Mouse (Mus musculus) yolk sac, embryonic 10.5 days (tissue): Measurements from ENCODE around the gene Galnt10.

Source experiments
- DNase-seq: peaks from one replicate; pipeline ENCODE4 v3.0.0-alpha.2; 2017; ENCODE audit warnings: low spot score

Galnt10 gene

DNA sequence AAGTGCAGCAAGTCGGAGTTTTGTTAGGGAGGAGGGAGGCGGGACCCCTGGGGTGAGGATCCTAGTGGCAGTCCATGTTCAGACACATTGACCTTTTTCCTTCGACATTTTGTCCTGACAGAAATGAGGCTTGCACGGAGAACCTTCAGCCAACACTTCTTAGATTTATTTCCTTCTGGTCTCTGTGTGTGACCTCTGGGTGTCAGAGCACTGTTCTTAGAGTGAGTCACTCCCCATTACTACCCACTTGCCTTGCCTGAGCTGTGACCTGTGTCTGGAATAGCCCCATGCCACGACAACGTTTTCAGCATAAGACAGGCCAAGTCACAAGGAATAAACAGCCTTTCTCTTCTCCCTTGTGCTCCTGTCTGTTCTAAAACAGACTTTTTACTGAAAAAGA, 44.6 kb downstream of the Galnt10 start:
- no peak for DNase-seq

DNA sequence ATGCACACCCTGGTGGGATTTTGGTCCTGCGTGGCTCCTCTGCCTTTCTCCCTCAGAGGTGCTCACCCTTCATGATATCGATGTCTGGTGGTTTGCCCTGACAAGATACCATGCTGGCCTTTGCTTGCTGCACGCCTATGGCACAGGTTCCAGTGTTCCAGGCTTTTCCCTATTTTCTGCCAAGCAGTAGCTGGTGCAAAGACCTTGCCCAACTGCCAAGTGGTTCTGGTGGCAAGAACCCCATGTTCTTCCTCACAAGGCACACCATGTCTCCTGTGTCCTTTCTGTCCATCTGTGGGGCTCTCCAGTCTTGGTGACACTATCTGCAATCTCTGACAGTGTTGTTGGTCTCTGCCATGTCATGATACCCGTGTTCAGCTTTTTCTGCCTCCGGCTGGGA, 45.6 kb downstream of the Galnt10 start:
- DNase-seq, result no peak

DNA sequence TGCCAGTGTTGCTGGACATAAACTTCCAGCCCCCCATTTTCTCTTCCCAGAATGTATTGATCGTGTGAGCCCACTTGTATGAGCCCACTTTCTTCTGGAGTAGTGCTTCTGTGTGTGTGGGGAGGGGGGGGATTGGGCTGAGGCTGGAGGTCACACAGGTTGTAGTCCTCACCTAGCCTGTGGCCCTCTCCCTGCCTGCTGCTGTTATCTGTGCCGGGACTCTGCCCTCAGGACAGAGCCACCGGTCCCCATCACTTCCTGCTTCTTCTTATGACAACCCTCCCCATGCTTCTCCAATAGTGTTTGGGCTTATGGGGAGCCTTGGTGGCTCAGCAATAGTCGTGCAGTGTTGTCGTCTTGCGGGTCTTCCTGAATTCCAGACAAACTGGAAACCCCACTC, 46.7 kb downstream of the Galnt10 start:
- DNase-seq, result no peak

DNA sequence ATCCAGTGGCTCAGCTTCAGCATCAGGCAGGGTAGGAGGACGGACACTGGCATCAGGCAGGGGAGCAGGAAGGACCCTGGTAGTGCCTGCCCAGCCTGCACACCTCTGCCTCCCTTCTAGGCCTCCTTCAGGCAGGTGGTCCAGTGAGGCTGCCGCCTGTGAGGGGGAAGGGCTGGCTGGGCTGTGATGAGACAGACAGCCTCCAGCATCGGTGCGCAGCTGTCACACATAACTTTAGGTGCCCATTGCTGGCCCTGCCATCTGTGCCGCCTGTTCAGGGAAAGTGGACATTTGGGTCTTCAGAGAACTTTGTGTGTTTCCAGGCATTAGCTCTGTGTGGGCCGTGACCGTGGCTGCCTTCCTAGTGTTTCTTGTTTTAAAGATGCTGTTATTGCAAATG, 47.5 kb downstream of the Galnt10 start:
- DNase-seq, result no peak

DNA sequence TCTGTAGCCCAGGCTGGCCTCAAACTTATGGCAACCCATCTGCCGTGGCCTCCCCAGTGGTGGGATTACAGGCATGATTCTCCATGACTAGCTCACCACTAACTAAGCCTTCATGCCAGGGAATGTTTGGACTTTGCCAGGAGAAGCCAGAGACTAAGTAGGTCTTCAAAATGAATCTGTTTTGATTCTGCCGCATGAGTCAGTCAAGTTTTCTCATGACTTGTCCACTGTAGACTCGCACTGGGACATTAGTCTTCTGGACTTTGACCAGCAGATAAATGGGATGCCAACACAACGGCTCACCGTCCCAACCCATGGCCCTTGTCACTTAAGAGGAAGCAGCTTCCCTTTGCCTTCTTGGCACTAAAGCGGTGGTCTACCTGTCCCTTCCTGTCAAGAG, 49.2 kb downstream of the Galnt10 start:
- no peak for DNase-seq

DNA sequence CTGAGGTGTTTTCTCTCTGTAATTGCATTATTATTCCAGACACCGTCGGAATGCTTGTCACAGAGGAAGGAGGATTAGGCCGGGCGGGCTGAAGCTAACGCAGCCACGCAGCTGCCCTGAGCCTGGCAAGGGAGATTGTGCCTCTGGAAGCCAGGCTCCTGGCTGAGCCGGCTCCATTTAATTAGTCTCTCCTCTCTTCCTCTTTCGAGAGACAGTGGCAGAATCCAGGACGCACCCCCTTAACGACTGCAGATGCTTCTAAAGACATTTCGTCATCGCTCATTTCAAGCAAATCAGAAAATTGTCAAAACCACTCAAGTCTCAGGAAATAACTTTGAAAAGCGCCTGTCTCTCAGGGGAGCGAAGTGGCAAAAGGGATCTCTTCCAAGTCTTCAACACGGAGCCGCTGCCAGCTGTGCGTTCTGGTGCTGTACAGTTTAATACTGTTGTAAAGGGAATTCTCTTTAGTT, 51.0 kb downstream of the Galnt10 start:
- DNase-seq, result no peak

DNA sequence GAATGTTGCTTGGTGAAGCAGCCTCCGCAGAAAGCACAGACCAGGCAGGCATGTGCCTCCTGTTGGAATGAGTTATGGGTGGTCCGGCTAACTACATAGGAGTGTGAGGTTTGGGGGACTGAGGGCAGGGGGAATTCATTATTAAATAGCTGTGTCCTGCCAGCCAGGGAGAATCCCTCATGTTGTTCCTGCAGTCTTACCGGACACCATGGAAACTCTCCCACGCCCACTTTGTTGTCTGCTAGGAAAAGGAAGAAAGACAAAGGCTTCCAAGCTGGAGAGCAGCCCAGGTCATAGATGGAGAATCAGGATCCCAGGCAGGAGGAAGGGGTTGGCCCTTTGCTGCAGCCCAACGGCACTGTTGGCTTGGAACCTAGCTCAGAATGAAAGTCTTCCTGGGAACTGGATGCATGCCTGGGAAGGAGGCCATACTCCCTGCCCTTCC, 51.6 kb downstream of the Galnt10 start:
- DNase-seq, result no peak

DNA sequence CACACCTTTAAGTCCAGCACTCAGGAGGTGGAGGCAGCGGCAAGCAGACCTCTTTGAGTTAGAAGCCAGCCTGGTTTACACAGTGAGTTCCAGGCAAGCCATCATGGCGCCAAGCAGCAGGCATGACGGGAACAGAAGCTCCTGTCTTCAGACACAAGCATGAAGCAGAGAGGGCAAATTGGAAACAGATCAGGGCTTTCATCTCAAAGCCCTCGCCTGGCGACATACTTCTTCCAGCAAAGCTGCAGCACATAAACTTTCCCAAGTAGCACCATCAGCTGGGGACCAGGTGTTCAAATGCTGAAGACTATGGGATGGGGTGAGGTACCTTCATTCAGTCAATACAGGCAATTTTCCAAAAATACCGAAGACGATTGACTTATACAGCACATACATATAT, 54.9 kb downstream of the Galnt10 start:
- no peak for DNase-seq

DNA sequence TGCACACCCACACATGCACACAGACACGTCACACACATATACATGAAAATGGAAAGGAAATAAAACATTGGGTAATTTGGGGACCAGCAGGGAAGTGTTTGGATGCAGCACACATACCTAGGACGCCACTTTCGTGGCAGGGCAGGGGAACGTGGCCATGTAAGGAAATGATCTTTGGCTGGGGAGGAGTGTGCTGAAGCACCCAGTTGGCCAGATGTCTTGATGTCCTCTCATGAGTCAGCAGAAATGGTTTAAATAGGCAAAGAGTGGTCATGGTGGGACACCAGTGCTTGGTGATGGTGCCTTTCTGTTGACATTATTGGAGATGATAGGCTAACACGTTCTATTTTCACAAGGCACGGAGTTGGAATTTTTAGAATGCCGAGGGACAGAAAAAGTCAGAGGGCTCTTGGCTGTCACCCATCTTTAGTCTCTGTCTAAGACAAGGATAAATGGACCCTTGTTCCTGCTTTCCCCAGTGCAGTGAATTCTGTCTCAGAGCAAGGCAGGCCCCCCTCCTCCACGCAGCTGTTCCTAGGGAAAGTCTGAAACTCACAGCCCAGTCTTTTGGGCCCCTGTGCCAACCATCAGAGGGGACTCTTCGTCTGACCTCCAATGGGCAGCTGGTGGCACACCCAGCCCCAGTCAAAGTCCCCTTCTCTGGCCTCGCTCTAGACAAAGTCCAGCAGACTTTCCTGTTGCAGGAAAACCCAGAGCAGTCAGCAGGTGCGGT, 56.1 kb downstream of the Galnt10 start:
- no peak for DNase-seq

DNA sequence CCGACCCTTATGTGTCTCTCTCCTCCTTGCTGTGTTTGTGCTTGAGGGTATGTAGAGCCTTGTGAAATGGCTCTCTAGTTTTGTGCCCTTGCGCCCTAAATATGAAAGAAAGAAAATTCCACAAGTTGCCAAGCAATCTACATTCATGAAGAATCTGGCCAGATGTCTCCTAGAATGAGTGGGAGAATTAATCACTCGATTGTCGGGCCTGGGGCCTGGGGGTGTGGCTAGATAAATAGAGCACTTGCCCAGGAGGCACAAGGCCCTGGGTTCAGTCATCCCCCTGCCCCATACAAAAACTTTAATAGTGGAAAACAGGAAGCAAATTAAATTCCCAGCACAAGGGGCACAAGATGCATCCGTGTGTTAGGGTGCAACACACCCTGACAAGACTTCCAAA, 56.7 kb downstream of the Galnt10 start:
- no peak for DNase-seq

DNA sequence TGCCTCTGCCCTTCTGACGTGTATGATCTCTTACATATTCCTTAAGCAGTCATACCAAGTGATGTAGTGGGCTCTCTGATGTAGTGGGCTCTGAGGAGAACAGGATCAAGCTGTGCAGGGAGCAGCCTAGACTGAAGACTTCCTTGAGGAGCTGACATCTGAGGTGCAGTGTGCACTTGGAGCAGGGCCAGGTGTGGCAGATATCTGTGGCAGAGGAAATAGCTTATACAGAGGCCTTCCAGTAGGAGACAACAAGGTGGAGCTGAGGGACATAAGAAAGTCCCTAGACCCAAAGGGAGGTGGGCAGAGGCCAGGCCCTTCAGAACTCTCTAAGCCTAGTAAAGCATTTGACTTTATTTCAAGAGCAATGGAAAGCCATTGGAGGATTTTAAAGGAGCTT, 61.4 kb downstream of the Galnt10 start:
- no peak for DNase-seq

DNA sequence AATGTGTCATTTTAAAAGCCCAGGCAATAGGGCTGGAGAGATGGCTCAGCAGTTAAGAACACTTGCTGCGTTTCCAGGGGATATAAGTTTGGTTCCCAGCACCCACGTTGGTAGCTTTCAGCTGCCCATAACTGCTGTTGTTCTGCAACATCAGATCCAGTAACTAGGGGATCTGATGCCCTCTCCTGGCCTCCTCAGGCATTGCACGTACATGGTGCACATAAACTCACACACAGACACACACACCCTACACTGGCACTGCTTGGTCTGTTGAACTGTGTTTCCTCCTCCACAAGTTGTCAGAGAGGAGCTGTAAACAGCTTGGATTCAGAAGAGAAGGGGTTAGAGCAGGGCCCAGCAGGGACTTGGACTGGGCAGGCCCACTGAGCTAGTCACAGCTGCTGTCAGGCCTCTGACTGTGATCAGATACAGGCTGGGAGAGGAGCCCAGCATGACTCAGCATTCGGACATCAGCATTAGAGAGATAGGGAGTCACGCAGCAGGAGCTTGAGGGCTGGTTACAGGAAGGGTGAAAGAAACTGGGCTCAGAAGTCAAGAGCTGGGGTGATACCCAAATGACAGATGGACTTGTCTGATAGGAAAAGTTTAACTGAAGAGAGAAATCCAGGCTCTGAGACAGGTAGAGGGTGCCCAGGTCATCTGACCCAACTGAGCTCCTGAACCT, 62.0 kb downstream of the Galnt10 start:
- no peak for DNase-seq

DNA sequence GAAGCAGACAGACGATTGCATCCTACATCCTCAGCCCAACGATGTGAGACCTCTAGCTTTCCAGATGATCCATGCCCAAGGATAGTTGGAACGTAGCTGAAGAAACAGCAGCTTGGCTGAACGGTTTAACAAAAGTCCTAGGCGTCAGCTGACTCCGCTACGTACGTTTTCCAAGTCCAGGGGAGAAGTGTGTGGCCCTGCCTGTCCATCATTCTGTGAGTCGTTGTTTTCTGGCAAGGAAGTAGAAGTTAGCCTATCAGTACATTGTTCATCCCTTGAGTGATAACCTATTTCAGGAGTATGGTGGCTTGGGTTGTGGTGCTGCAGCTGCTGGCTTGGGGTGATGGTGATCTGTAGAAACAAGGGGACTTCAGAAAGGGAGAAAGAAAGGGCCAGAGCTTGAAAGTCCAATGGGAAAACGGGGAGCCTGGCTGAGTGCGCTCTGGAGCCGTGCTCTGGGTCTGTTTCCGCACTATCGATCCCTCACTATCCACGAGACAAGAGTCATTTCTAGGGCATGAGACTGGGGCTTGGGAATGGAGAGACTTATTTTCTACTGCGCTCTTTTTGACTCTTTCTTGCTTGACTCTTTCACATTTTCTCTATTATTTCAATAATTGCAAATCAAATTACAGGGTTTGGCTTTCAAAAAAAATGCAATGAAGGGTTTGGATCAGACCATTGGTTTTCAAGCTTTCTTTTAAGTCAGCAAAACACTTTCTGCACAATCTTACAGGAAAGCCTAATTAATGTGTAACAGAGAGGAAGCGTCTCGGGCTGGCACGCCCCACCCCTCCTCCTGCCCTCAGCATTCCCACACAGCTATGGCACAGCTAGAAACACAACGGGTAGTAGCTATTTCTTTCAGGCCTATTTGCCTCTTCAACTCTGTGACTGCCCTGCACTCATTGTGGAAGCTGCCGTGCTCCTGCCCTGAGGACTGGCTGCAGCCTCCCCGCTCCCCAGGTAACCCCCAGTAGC, 63.2 kb downstream of the Galnt10 start:
- DNase-seq, result no peak

DNA sequence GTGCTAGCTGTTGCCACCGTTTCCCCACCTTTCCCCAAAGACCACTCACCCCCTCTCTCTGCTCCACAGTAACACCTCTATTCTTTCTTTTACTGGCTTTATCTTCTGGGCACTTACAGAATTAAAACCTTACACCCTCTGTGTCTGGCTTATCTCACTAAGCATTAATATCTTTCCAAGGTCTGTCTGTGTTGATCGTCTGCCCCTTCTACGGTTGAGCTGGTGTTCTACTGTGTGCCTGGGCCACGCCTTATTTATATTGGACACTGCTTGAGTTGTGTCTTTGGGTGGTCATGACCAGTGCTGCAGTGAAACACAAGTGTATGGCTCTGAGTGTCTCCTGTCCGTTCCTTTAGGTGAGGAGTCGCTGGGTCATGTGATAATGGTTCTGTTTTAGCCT, 68.7 kb downstream of the Galnt10 start:
- no peak for DNase-seq

DNA sequence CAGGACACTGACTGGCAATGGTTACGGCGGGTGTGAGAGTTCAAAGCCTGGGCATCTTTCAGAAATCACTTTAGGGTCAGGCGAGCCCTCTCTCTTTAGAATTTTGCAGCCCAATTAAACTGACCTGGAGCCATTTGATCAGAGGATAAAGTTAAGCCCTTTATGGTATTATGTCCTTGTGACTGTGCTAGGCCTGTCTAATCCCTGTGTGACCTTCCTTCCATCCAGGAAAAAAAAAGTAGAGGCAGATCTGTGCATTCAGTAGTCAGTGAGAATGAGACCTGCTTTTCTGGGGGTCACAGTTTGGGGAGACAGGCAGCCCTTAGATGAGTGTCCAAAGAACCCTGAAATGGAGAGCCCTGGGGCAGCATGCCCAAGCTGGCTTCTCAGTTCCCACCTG, 71.5 kb downstream of the Galnt10 start:
- no peak for DNase-seq

DNA sequence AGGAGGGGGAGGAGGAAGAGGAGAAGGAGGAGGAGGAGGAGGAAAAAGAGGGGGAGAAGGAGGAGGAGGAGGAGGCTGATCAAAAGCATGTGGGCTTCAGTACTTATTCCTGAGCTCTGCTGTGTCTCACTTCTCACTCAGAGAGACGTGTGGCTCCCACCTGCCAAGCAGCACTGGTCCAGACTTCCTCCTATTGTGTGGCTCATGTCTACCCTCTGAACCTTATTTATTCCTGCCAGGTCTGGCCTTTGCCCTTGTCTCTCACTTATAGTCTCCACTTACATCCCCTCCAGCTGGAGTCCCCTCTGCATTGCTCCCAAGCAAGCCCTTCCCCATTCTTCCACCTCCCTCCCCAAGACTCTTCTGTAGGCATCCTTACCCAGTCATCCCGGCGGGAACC, 72.2 kb downstream of the Galnt10 start:
- no peak for DNase-seq

DNA sequence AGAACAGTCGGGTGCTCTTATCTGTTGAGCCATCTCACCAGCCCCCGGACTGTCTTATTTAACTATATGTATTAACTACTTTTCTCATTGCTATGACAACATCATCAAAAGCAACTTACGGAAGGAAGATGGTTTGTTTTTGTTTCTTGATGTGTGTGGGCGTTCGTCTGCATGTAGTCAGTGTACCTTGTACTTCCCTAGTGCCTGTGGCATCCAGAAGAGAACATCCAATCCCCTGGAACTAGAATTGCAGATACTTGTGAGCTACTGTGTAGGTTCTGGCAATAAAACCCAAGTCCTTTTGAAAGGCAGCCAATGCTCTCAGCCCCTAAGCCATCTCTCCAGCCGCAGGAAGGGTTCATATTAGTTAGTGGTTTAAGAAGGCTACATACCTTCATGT, 72.8 kb downstream of the Galnt10 start:
- no peak for DNase-seq

DNA sequence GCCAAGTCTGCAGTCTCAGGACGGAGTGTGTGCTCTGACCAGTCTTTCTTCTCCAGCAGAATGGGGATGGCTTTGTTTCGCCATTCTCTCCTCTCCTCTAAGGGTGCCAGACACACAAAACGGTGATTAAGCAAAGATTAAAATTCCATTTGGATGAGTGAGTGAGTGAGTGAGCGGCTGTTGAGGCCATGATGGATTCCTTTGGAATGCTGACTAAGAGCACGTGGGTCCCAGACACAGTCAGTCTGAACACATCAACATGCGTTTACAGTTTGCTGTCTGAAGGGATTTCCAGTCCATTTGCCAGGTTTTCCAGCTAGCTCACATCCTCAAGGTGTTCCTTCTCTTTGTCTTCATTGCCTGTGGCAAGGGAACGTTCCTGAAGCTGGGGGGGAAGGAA, 74.4 kb downstream of the Galnt10 start:
- peak; percentile 56 for DNase-seq

DNA sequence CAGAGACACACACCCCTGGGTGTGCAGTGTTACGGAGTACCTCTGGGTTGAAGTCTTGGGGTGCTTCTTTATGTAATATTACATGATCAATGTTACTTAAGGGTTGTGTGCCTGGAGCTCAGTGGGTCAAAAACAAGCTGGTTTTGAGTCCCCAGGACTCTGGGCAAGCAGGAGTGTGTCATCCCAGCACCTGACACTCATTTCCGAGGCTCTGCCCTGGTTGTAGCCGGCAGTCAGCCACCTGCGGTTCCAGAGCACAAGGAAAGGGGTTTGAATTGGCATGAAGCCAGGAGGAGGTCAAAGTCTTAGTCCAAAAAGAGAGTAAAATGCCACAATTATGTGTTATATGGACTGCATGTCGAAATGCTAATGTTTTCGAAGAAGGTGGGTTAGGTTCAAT, 74.8 kb downstream of the Galnt10 start:
- DNase-seq, result no peak

DNA sequence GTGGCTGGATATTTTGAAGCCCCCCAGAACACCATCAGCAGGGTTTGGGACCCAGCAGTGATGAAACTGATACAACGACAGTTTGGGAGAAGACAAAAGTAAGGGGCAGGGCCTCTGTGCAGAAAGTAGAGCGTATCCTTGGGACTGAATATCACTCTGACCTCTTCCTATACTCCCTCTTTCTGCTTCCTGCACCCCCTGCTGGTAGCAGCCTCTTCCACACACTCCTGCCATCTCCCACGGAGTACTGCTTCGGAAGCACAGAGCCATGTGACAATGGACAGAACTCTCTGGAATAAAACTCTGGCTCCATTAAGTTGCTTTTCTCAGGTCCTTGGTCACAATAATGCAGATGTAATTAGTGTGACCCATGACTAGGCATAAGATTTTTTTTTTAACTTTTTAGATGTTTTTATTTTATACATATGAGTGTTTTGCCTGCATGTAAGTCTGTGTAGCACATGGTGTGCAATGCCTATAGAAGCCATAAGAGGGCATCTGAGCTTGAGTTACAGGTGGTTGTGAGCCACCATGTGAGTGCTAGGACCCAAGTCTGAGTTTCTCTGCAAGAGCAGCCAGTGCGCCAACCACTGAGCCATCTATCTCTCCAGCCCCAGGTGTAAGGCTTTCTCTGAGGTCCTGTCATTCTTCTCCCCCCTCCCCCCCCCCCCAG, 79.7 kb downstream of the Galnt10 start:
- no peak for DNase-seq

DNA sequence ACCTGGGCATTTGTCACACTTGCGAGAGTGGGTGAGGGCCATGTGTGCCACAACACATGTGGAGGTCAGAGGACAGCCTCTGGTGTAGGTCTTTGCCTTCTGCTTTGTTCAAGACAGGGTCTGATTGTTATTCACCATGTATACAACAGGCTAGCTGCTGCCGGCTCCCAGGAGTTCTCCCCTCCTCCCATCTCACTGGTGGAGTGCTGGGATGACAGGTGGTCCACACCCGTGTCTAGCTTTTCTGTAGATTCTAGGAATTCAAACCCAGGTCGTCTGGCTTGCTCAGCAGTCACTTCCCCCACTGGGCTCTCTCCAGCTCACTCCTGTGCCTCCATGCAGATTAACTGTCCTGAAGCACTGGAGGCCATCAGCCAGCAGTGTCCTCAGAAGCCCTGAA, 80.7 kb downstream of the Galnt10 start:
- no peak for DNase-seq
